8 mouse cellular contexts compared by ENCODE assay signal in the genomic region with DNA sequence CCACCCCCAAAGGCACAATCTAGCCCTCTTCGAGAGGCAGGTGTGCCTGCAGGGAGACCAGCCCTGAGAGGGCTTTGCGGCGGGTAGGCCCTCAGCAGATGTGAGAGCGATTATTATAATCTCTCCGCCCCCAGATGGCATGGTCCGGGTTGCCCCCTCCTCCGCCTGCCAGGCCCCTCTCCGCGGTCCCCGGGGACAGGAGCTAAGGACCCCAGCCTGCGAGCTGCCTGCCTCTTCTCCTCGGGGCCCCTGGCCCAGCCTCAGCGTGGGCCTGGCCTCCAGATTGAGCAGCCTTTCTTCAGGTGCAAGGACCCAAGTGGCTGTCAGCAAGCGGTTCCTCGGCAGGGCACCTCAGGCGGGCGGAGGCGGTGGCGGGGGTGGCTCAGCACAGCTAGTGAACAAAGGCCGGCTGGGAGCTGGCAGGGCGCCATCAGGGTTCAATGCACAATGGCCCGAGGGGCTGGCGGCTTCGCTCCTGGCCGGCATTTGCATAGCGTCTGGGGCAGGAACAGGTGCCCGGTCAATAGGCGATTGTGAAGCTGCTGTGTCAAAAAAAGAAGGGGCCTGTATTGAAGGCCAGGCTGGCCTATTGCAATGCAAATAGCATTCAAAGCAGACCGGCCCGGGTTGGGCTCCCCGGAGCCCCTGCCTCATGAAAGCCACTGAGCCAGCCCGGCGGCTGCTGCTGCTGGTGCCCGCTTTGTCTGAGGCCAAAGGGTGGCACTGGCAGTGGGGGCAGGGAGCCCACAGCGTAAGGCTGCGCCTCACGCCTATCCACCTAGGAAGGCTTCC.
A peak's percentile ranks its signal among the peaks of the same experiment; 100 is the strongest.
DNase-seq lines count a peak whose midpoint lies in the region; ATAC-seq and TF ChIP-seq lines count a peak whose summit lies in the region.

No protein-coding gene starts in this region.

- no peaks in the 10 kb centered on the region for H3K36me3 ChIP-seq in embryonic facial prominence, embryonic 10.5 days (replicated peaks)
- H3K36me3 ChIP-seq in heart, embryonic 12.5 days: no peaks in the 10 kb centered on the region
- no peaks in the 10 kb centered on the region for H3K36me3 ChIP-seq in kidney, postnatal 0 days (ENCODE audit: insufficient read depth, low read length)
- H3K36me3 ChIP-seq in limb, embryonic 15.5 days: no peaks in the 10 kb centered on the region
- no peaks in the 10 kb centered on the region for H3K36me3 ChIP-seq in stomach, postnatal 0 days (ENCODE audit: control insufficient read depth, insufficient read depth, low read length)

- no peak for TF ChIP-seq EP300 in stomach, postnatal 0 days (optimal IDR thresholded peaks at IDR 0.05)

- peak; percentile 67 to 81 for DNase-seq in adrenal gland, adult (ENCODE audit: inconsistent age in 2 of 2, low spot score in 1 of 2)
- no peak for DNase-seq in adrenal gland, adult 8-10 months
- DNase-seq in embryonic facial prominence, embryonic 10.5 days (ENCODE audit: low spot score): peak; percentile 86
- DNase-seq in kidney, postnatal 0 days (ENCODE audit: low spot score): peak; percentile 86
- DNase-seq in naive thymus-derived CD4-positive, alpha-beta T cell, adult 2 months (ENCODE audit: low read depth): peak; percentile 46
- peak; percentile 92 for DNase-seq in stomach, postnatal 0 days (ENCODE audit: low spot score)

- ATAC-seq in heart, embryonic 12.5 days (ENCODE audit: insufficient number of reproducible peaks, low FRiP score): peak; percentile 60
- ATAC-seq in kidney, postnatal 0 days (replicated peaks; ENCODE audit: low FRiP score, low read depth): peak; percentile 90
- ATAC-seq in limb, embryonic 15.5 days (ENCODE audit: insufficient number of reproducible peaks, low FRiP score, low TSS enrichment, low read depth): no peak
- ATAC-seq in stomach, postnatal 0 days (ENCODE audit: low FRiP score, low TSS enrichment): peak; percentile 84

- no peaks in the 10 kb centered on the region for H3K9me3 ChIP-seq in embryonic facial prominence, embryonic 10.5 days
- H3K9me3 ChIP-seq in heart, embryonic 12.5 days (replicated peaks): no peaks in the 10 kb centered on the region
- no peaks in the 10 kb centered on the region for H3K9me3 ChIP-seq in kidney, postnatal 0 days (replicated peaks; ENCODE audit: low read length)
- no peaks in the 10 kb centered on the region for H3K9me3 ChIP-seq in limb, embryonic 15.5 days
- no peaks in the 10 kb centered on the region for H3K9me3 ChIP-seq in stomach, postnatal 0 days (ENCODE audit: control insufficient read depth, low read length)

- H3K27me3 ChIP-seq in embryonic facial prominence, embryonic 10.5 days (replicated peaks; ENCODE audit: low read depth, poor library complexity, severe bottlenecking): peaks cover 67% of the 10 kb centered on the region
- no peaks in the 10 kb centered on the region for H3K27me3 ChIP-seq in heart, embryonic 12.5 days (replicated peaks)
- no peaks in the 10 kb centered on the region for H3K27me3 ChIP-seq in kidney, postnatal 0 days (ENCODE audit: insufficient read depth, low read length)
- H3K27me3 ChIP-seq in limb, embryonic 15.5 days: no peaks in the 10 kb centered on the region
- no peaks in the 10 kb centered on the region for H3K27me3 ChIP-seq in stomach, postnatal 0 days (ENCODE audit: control insufficient read depth, insufficient read depth, low read length)

- peak overlapping the region; percentile 67 for H3K4me2 ChIP-seq in heart, embryonic 12.5 days
- peak overlapping the region; percentile 39 for H3K4me2 ChIP-seq in kidney, postnatal 0 days (ENCODE audit: low read length)
- H3K4me2 ChIP-seq in limb, embryonic 15.5 days: peak overlapping the region; percentile 40
- H3K4me2 ChIP-seq in stomach, postnatal 0 days (replicated peaks; ENCODE audit: low read depth): peak overlapping the region; percentile 37

- H3K9ac ChIP-seq in heart, embryonic 12.5 days: peak overlapping the region; percentile 76
- H3K9ac ChIP-seq in kidney, postnatal 0 days (ENCODE audit: low read depth, low read length): peak overlapping the region; percentile 19; the same call in 1 of the 2 replicates
- 0 out of 2 replicates have a peak overlapping the region, but pooled peaks have one; percentile 26 for H3K9ac ChIP-seq in limb, embryonic 15.5 days
- peak overlapping the region; percentile 35 for H3K9ac ChIP-seq in stomach, postnatal 0 days (ENCODE audit: low read length)

- peak overlapping the region; percentile 92 for H3K27ac ChIP-seq in embryonic facial prominence, embryonic 10.5 days (replicated peaks)
- no peak overlapping the region for H3K27ac ChIP-seq in heart, embryonic 12.5 days (ENCODE audit: poor library complexity, severe bottlenecking)
- peak overlapping the region; percentile 55; the same call in 1 of the 2 replicates for H3K27ac ChIP-seq in kidney, postnatal 0 days
- H3K27ac ChIP-seq in limb, embryonic 15.5 days: no peak overlapping the region
- H3K27ac ChIP-seq in stomach, postnatal 0 days (replicated peaks): no peak overlapping the region

- 3% methylated on average over 37 of the region's 37 CpGs for WGBS in embryonic facial prominence, embryonic 10.5 days
- 8% methylated on average over 37 of the region's 37 CpGs for WGBS in heart, embryonic 12.5 days
- WGBS in kidney, postnatal 0 days: 12% methylated on average over 37 of the region's 37 CpGs
- 13% methylated on average over 37 of the region's 37 CpGs for WGBS in limb, embryonic 15.5 days
- WGBS in stomach, postnatal 0 days: 21% methylated on average over 37 of the region's 37 CpGs

- H3K4me1 ChIP-seq in embryonic facial prominence, embryonic 10.5 days: peaks cover 54% of the 10 kb centered on the region
- H3K4me1 ChIP-seq in heart, embryonic 12.5 days (replicated peaks): peaks cover 25% of the 10 kb centered on the region
- 0 out of 2 replicates have a peak, but pooled peaks cover 13% of the 10 kb centered on the region for H3K4me1 ChIP-seq in kidney, postnatal 0 days (replicated peaks; ENCODE audit: insufficient read depth, low read length)
- peaks cover 32% of the 10 kb centered on the region for H3K4me1 ChIP-seq in limb, embryonic 15.5 days
- 0 out of 2 replicates have a peak, but pooled peaks cover 3% of the 10 kb centered on the region for H3K4me1 ChIP-seq in stomach, postnatal 0 days (replicated peaks; ENCODE audit: control insufficient read depth, insufficient read depth)

- TF ChIP-seq CTCF in kidney, postnatal 0 days (IDR thresholded peaks at IDR 0.05; ENCODE audit: low read depth): no peak
- no peak for TF ChIP-seq CTCF in stomach, postnatal 0 days (IDR thresholded peaks at IDR 0.05; ENCODE audit: low read depth)

- peak overlapping the region; percentile 49 for H3K4me3 ChIP-seq in embryonic facial prominence, embryonic 10.5 days
- H3K4me3 ChIP-seq in heart, embryonic 12.5 days: peak overlapping the region; percentile 26
- no peak overlapping the region for H3K4me3 ChIP-seq in kidney, postnatal 0 days (replicated peaks; ENCODE audit: low read depth, low read length)
- no peak overlapping the region; the same call in 1 of the 2 replicates for H3K4me3 ChIP-seq in limb, embryonic 15.5 days
- no peak overlapping the region for H3K4me3 ChIP-seq in stomach, postnatal 0 days (ENCODE audit: low read depth, low read length)

Comparison
In these comparisons a context has a peak if more than half of its experiments do, and no peak if none do; other contexts are left out.
1. H3K27ac ChIP-seq: peak in embryonic facial prominence, embryonic 10.5 days (single experiment) and kidney, postnatal 0 days (single experiment); none in heart, embryonic 12.5 days (single experiment), limb, embryonic 15.5 days (single experiment) and stomach, postnatal 0 days (single experiment).
2. H3K4me3 ChIP-seq: peak in embryonic facial prominence, embryonic 10.5 days (single experiment) and heart, embryonic 12.5 days (single experiment); none in kidney, postnatal 0 days (single experiment), limb, embryonic 15.5 days (single experiment) and stomach, postnatal 0 days (single experiment).
3. H3K9ac ChIP-seq: peak in every context shown above with its lines; median percentile 76 in heart, embryonic 12.5 days; 35 in stomach, postnatal 0 days; 26 in limb, embryonic 15.5 days; 19 in kidney, postnatal 0 days.
4. Peak in every context shown above with its lines, with median percentiles within 50 percentile points of each other: H3K4me2 ChIP-seq.